26 mouse cellular contexts compared by ENCODE assay signal in genomic region chr7:115328300-115328699, GRCm38 (mm10).
DNase-seq lines count a peak whose midpoint lies in the region; ATAC-seq and TF ChIP-seq lines count a peak whose summit lies in the region.
"Had no signal": no experiment of that assay in that cellular context is flagged by ENCODE, and none has a peak within 500 bp of the region (broad histone marks: within the 10 kb centered on the region; RNA-seq: fewer than 3 reads in every experiment).

No protein-coding gene starts in this region.

- ATAC-seq in kidney, embryonic 14.5 days (ENCODE audit: low FRiP score, low TSS enrichment) = 0 out of 2 replicates have a peak, but pooled peaks have one; percentile 56
- no peak for ATAC-seq in liver, postnatal 0 days
- ATAC-seq: forebrain, embryonic 13.5 days; forebrain, embryonic 16.5 days; hindbrain, embryonic 16.5 days; Patski had no signal

- 29% methylated on average over 3 of the region's 3 CpGs for WGBS in kidney, embryonic 14.5 days
- 84% methylated on average over 3 of the region's 3 CpGs for WGBS in liver, adult 2 months
- 64% methylated on average over 3 of the region's 3 CpGs for WGBS in liver, postnatal 0 days (ENCODE audit: insufficient replicate concordance)

- no peaks in the 10 kb centered on the region for H3K9me3 ChIP-seq in kidney, embryonic 14.5 days (ENCODE audit: control insufficient read depth, low read length)
- no peaks in the 10 kb centered on the region for H3K9me3 ChIP-seq in liver, postnatal 0 days (ENCODE audit: low read length)
- H3K9me3 ChIP-seq: forebrain, embryonic 10.5 days; forebrain, embryonic 13.5 days; G1E; heart, embryonic 12.5 days; heart, embryonic 15.5 days; hindbrain, embryonic 10.5 days; hindbrain, embryonic 13.5 days had no signal

- no peak overlapping the region for H3K27ac ChIP-seq in kidney, embryonic 14.5 days (ENCODE audit: low read depth, low read length)
- no peak overlapping the region for H3K27ac ChIP-seq in liver, adult 2 months (replicated peaks; ENCODE audit: insufficient read depth, low read depth, low read length)
- no peak overlapping the region for H3K27ac ChIP-seq in liver, postnatal 0 days (ENCODE audit: low read depth)
- H3K27ac ChIP-seq: forebrain, embryonic 10.5 days; forebrain, embryonic 13.5 days; heart, embryonic 15.5 days; hindbrain, embryonic 10.5 days; hindbrain, embryonic 13.5 days had no signal

- H3K27me3 ChIP-seq in kidney, embryonic 14.5 days (ENCODE audit: control insufficient read depth, insufficient read depth, low read length) = no peaks in the 10 kb centered on the region
- H3K27me3 ChIP-seq in liver, adult 2 months (ENCODE audit: control insufficient read depth, insufficient read depth, low read length) = no peaks in the 10 kb centered on the region
- no peaks in the 10 kb centered on the region for H3K27me3 ChIP-seq in liver, postnatal 0 days (ENCODE audit: insufficient read depth, low read length)
- H3K27me3 ChIP-seq: forebrain, embryonic 13.5 days; heart, embryonic 12.5 days; heart, embryonic 15.5 days; hindbrain, embryonic 13.5 days; Patski had no signal

- TF ChIP-seq POLR2A in liver, adult 2 months (IDR thresholded peaks at IDR 0.05; ENCODE audit: extremely low read depth, insufficient read depth, low read length) = no peak

- no peak for TF ChIP-seq CTCF in liver, adult 2 months (IDR thresholded peaks at IDR 0.05; ENCODE audit: low read depth, low read length)
- TF ChIP-seq CTCF in liver, postnatal 0 days (IDR thresholded peaks at IDR 0.05; ENCODE audit: low read depth) = no peak

- H3K9ac ChIP-seq in kidney, embryonic 14.5 days (ENCODE audit: low read depth, low read length) = no peak overlapping the region
- no peak overlapping the region for H3K9ac ChIP-seq in liver, adult 2 months (ENCODE audit: low read depth, low read length)
- H3K9ac ChIP-seq in liver, postnatal 0 days (replicated peaks) = no peak overlapping the region
- H3K9ac ChIP-seq: forebrain, embryonic 13.5 days; heart, embryonic 12.5 days; heart, embryonic 15.5 days; hindbrain, embryonic 13.5 days had no signal

- no peaks in the 10 kb centered on the region for H3K36me3 ChIP-seq in kidney, embryonic 14.5 days (ENCODE audit: control insufficient read depth, insufficient read depth, low read length)
- no peaks in the 10 kb centered on the region for H3K36me3 ChIP-seq in liver, adult 2 months (ENCODE audit: control insufficient read depth, insufficient read depth, low read length)
- no peaks in the 10 kb centered on the region for H3K36me3 ChIP-seq in liver, postnatal 0 days (replicated peaks; ENCODE audit: insufficient read depth, low read length)
- H3K36me3 ChIP-seq: forebrain, embryonic 10.5 days; G1E; heart, embryonic 12.5 days; heart, embryonic 15.5 days; hindbrain, embryonic 10.5 days; hindbrain, embryonic 13.5 days had no signal

- H3K4me2 ChIP-seq in kidney, embryonic 14.5 days (replicated peaks; ENCODE audit: low read depth, low read length) = no peak overlapping the region
- no peak overlapping the region for H3K4me2 ChIP-seq in liver, postnatal 0 days (ENCODE audit: low read depth, low read length)
- H3K4me2 ChIP-seq: forebrain, embryonic 13.5 days; heart, embryonic 12.5 days; heart, embryonic 15.5 days; hindbrain, embryonic 13.5 days had no signal

- no peak overlapping the region for H3K4me3 ChIP-seq in kidney, embryonic 14.5 days (ENCODE audit: low read length)
- H3K4me3 ChIP-seq in liver, adult 2 months (ENCODE audit: insufficient read depth, low read depth, low read length) = no peak overlapping the region
- no peak overlapping the region for H3K4me3 ChIP-seq in liver, postnatal 0 days (ENCODE audit: low read depth, low read length)
- H3K4me3 ChIP-seq: forebrain, embryonic 10.5 days; forebrain, embryonic 13.5 days; heart, embryonic 12.5 days; heart, embryonic 15.5 days; hindbrain, embryonic 10.5 days; hindbrain, embryonic 13.5 days had no signal

- no peak for TF ChIP-seq EP300 in liver, postnatal 0 days (IDR thresholded peaks at IDR 0.05; ENCODE audit: low read depth)

- H3K4me1 ChIP-seq in kidney, embryonic 14.5 days (ENCODE audit: control insufficient read depth, insufficient read depth, low read length) = no peaks in the 10 kb centered on the region
- H3K4me1 ChIP-seq in liver, adult 2 months (ENCODE audit: control insufficient read depth, insufficient read depth, low read length) = no peaks in the 10 kb centered on the region
- H3K4me1 ChIP-seq in liver, postnatal 0 days (ENCODE audit: insufficient read depth) = no peaks in the 10 kb centered on the region
- H3K4me1 ChIP-seq: forebrain, embryonic 13.5 days; hindbrain, embryonic 13.5 days had no signal

- no peaks in the 10 kb centered on the region for H3K79me2 ChIP-seq in liver, adult 2 months (ENCODE audit: control insufficient read depth, insufficient read depth, low read length)

- no peak for DNase-seq in kidney, adult 11 months
- DNase-seq in liver, adult 2 months (ENCODE audit: extremely low read depth, low read depth, low spot score) = peak; percentile 24
- DNase-seq in liver, postnatal 0 days = no peak
- DNase-seq in lung, postnatal 36 days = peak; percentile 17
- no peak for DNase-seq in lung, adult 18-20 months
- DNase-seq: adrenal gland, postnatal 10 days; adrenal gland, postnatal 36 days; B cell, adult 2 months; cerebellum, adult 18-20 months; cerebellum, adult 9-10 months; cerebellum, postnatal 14 days; gastrocnemius, postnatal 10 days; gastrocnemius, postnatal 36 days; heart, postnatal 10 days; heart, postnatal 36 days had no signal

Comparison
In these comparisons a context has a peak if more than half of its experiments do, and no peak if none do; other contexts are left out.
1. DNase-seq: peak in liver, adult 2 months (single experiment) and lung, postnatal 36 days (single experiment); none in kidney, adult 11 months (single experiment), liver, postnatal 0 days (single experiment) and lung, adult 18-20 months (0 of 2).